Mouse (Mus musculus): ENCODE results near the gene Fam173a.

DNA sequence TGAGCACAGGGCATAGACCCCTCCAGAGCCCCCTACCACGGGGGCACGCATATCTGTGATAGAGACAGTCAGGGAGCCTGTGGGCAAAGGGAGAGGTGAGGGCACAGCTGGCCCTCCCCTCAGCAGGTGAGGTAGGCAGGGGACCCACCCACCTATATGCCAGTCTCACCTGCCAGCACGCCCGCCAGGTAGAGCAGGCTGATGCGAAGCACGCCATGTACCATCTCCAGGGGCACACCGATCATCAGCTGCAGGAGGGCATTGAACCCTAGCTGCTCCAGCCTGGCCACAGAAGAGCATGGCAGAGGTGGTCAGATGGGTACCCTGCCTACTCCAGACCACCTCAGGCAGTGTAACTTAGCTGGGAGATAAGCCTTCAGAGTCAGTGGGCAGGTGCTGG is 42.6 kb upstream of the Fam173a start:
- TF ChIP-seq CTCF (conservative IDR thresholded peaks at IDR 0.05; ENCODE audit: low read length): no peak
- no peak for TF ChIP-seq POU5F1 (IDR thresholded peaks at IDR 0.05; ENCODE audit: borderline replicate concordance, low read length)
